Mouse (Mus musculus) heart, postnatal 25 days (tissue): ENCODE data around the gene Ccer1. TPM values are rescaled to one million over a fixed set of nuclear protein-coding genes. Genes with fewer than 3 reads are reported as not detected.

Experiments
- DNase-seq: peaks from one replicate; pipeline ENCODE4 v3.0.0; 2022; ENCODE audit warnings: low spot score
- intact Hi-C: fragments of 180-260 bp; cut with DNase I; formaldehyde crosslinking; loops from one replicate; pipeline ENCODE4 v1.15.1; 2025
- total RNA-seq, 2 experiments: library from RNA; stranded (reverse); gene quantifications; 2 replicates each; pipeline ENCODE4 v1.2.3; 2021

Gene Ccer1
- total RNA-seq = not detected

- DNase-seq = no peak
- intact Hi-C loops = no loop called here
These were observed at the start of gene Ccer1 for GRCm38 (mm10) chr10:97692913-97693312. Ccer1 (plus strand) TSS chr10:97693059.

- DNase-seq = no peak
- intact Hi-C loops = no loop called here
These were observed 49.1 kb upstream of the Ccer1 start, which contains the start of gene Epyc for GRCm38 (mm10) chr10:97643768-97644167. Epyc (plus strand) TSS chr10:97644068.

- DNase-seq = no peak
- intact Hi-C loops = no loop called here
These were observed 42.5 kb upstream of the Ccer1 start for GRCm38 (mm10) chr10:97650334-97650733.

GRCm38 (mm10) chr10:97659489-97659888 lies 33.4 kb upstream of the Ccer1 start:
- intact Hi-C loops = no loop called here
- DNase-seq = no peak

- intact Hi-C loops = loop anchor here (5.0 kb wide), 2 partner anchors 76 to 321 kb away; no protein-coding TSS in a partner anchor
These were observed 24.2 kb upstream of the Ccer1 start for GRCm38 (mm10) chr10:97668656-97669055.

GRCm38 (mm10) chr10:97670202-97670601 lies 22.7 kb upstream of the Ccer1 start:
- intact Hi-C loops = loop anchor here (1.0 kb wide), 1 partner anchor 294 kb away; no protein-coding TSS in a partner anchor
- DNase-seq = no peak

More at GRCm38 (mm10) chr10:97668656-97669055, 24.2 kb upstream of the Ccer1 start:
- DNase-seq = no peak

GRCm38 (mm10) chr10:97673239-97673638 lies 19.6 kb upstream of the Ccer1 start:
- no peak for DNase-seq
- intact Hi-C loops = no loop called here

GRCm38 (mm10) chr10:97682981-97683380 lies 9.9 kb upstream of the Ccer1 start:
- intact Hi-C loops = no loop called here
- DNase-seq = peak; percentile 1

- DNase-seq = peak; percentile 3
- intact Hi-C loops = loop anchor here (5.0 kb wide), 1 partner anchor 340 kb away; no protein-coding TSS in a partner anchor
These were observed 5.7 kb upstream of the Ccer1 start for GRCm38 (mm10) chr10:97687198-97687597.

- intact Hi-C loops = loop anchor here (5.0 kb wide), 1 partner anchor 342 kb away; no protein-coding TSS in a partner anchor
These were observed 3.4 kb upstream of the Ccer1 start for GRCm38 (mm10) chr10:97689425-97689824.

GRCm38 (mm10) chr10:97693398-97694135 lies 708 bp downstream of the Ccer1 start:
- intact Hi-C loops = no loop called here
- DNase-seq = no peak

More at GRCm38 (mm10) chr10:97689425-97689824, 3.4 kb upstream of the Ccer1 start:
- no peak for DNase-seq

- intact Hi-C loops = no loop called here
- no peak for DNase-seq
These were observed 9.5 kb downstream of the Ccer1 start for GRCm38 (mm10) chr10:97702321-97702720.

- no peak for DNase-seq
- intact Hi-C loops = no loop called here
These were observed 11.7 kb downstream of the Ccer1 start for GRCm38 (mm10) chr10:97704562-97704961.

GRCm38 (mm10) chr10:97712687-97713086 lies 19.8 kb downstream of the Ccer1 start:
- intact Hi-C loops = loop anchor here (5.0 kb wide), 1 partner anchor 1375 kb away; no protein-coding TSS in a partner anchor
- no peak for DNase-seq

GRCm38 (mm10) chr10:97714584-97714983 lies 21.7 kb downstream of the Ccer1 start:
- no peak for DNase-seq
- intact Hi-C loops = loop anchor here (5.0 kb wide), 1 partner anchor 1373 kb away; no protein-coding TSS in a partner anchor

GRCm38 (mm10) chr10:97715289-97715906 lies 22.5 kb downstream of the Ccer1 start:
- DNase-seq = no peak
- intact Hi-C loops = no loop called here

GRCm38 (mm10) chr10:97717233-97717632 lies 24.4 kb downstream of the Ccer1 start:
- no peak for DNase-seq
- intact Hi-C loops = no loop called here

GRCm38 (mm10) chr10:97718021-97718420 lies 25.2 kb downstream of the Ccer1 start:
- intact Hi-C loops = no loop called here
- no peak for DNase-seq

GRCm38 (mm10) chr10:97720625-97721024 lies 27.8 kb downstream of the Ccer1 start:
- DNase-seq = no peak
- intact Hi-C loops = no loop called here

GRCm38 (mm10) chr10:97722709-97723108 lies 29.9 kb downstream of the Ccer1 start:
- no peak for DNase-seq
- intact Hi-C loops = no loop called here

GRCm38 (mm10) chr10:97725929-97726328 lies 33.1 kb downstream of the Ccer1 start:
- intact Hi-C loops = no loop called here
- no peak for DNase-seq
